In genomic region chr3:101070230-101070795, GRCm38 (mm10) we compare ENCODE assay signal across 9 mouse cellular contexts. TPM values are rescaled to one million over a fixed set of nuclear protein-coding genes. Genes with fewer than 3 reads are reported as not detected.
DNase-seq lines count a peak whose midpoint lies in the region; ATAC-seq lines count a peak whose summit lies in the region.
"Had no signal": no experiment of that assay in that cellular context is flagged by ENCODE, and none has a peak within 500 bp of the region (broad histone marks: within the 10 kb centered on the region; RNA-seq: fewer than 3 reads in every experiment).

No protein-coding gene starts in this region.

- ATAC-seq in kidney, embryonic 16.5 days (ENCODE audit: low FRiP score, low TSS enrichment) = 0 out of 2 replicates have a peak, but pooled peaks have one; percentile 18
- no peak for ATAC-seq in kidney, embryonic 14.5 days (ENCODE audit: low FRiP score, low TSS enrichment)
- peak; percentile 49; the same call in 1 of the 2 replicates for ATAC-seq in forebrain, embryonic 11.5 days (replicated peaks; ENCODE audit: low FRiP score)
- ATAC-seq in frontal cortex, adult (ENCODE audit: low TSS enrichment) = no peak

- no peaks in the 10 kb centered on the region for H3K27me3 ChIP-seq in kidney, embryonic 16.5 days (ENCODE audit: insufficient read depth, low read length)
- H3K27me3 ChIP-seq in kidney, embryonic 14.5 days (ENCODE audit: control insufficient read depth, insufficient read depth, low read length) = no peaks in the 10 kb centered on the region
- no peaks in the 10 kb centered on the region for H3K27me3 ChIP-seq in forebrain, embryonic 11.5 days (ENCODE audit: control insufficient read depth, insufficient read depth, low read length)
- H3K27me3 ChIP-seq: CH12.LX had no signal

- H3K9me3 ChIP-seq in kidney, embryonic 16.5 days (ENCODE audit: low read length) = no peaks in the 10 kb centered on the region
- no peaks in the 10 kb centered on the region for H3K9me3 ChIP-seq in kidney, embryonic 14.5 days (ENCODE audit: control insufficient read depth, low read length)
- no peaks in the 10 kb centered on the region for H3K9me3 ChIP-seq in forebrain, embryonic 11.5 days (ENCODE audit: control insufficient read depth, low read length)

- no peak overlapping the region for H3K27ac ChIP-seq in kidney, embryonic 16.5 days (ENCODE audit: low read length)
- H3K27ac ChIP-seq in kidney, embryonic 14.5 days (ENCODE audit: low read depth, low read length) = no peak overlapping the region
- peak overlapping the region; percentile 92 for H3K27ac ChIP-seq in forebrain, embryonic 11.5 days (ENCODE audit: low read depth, low read length)

- no peak for DNase-seq in forebrain, embryonic 11.5 days (ENCODE audit: low spot score)
- peak; percentile 82 to 83 for DNase-seq in heart, postnatal 10 days
- peak; percentile 74 for DNase-seq in lung, postnatal 25 days (ENCODE audit: low spot score)
- DNase-seq in layer of hippocampus, adult 9-11 months = no peak
- no peak for DNase-seq in layer of hippocampus, adult 11-12 months (ENCODE audit: low spot score)

- no peak overlapping the region for H3K4me2 ChIP-seq in kidney, embryonic 16.5 days (replicated peaks; ENCODE audit: low read depth, low read length)
- H3K4me2 ChIP-seq in kidney, embryonic 14.5 days (replicated peaks; ENCODE audit: low read depth, low read length) = no peak overlapping the region
- H3K4me2 ChIP-seq in forebrain, embryonic 11.5 days (ENCODE audit: low read depth, low read length, severe bottlenecking) = 0 out of 2 replicates have a peak overlapping the region, but pooled peaks have one; percentile 26

- H3K4me1 ChIP-seq in kidney, embryonic 16.5 days (ENCODE audit: insufficient read depth, low read length) = peaks cover 15% of the 10 kb centered on the region; the same call in 1 of the 2 replicates
- peaks cover 8% of the 10 kb centered on the region for H3K4me1 ChIP-seq in kidney, embryonic 14.5 days (ENCODE audit: control insufficient read depth, insufficient read depth, low read length)
- H3K4me1 ChIP-seq in forebrain, embryonic 11.5 days (replicated peaks; ENCODE audit: control insufficient read depth, insufficient read depth, low read length) = peaks cover 34% of the 10 kb centered on the region

- H3K36me3 ChIP-seq in kidney, embryonic 16.5 days (ENCODE audit: insufficient read depth, low read length) = no peaks in the 10 kb centered on the region
- H3K36me3 ChIP-seq in kidney, embryonic 14.5 days (ENCODE audit: control insufficient read depth, insufficient read depth, low read length) = peaks cover 3% of the 10 kb centered on the region; the same call in 1 of the 2 replicates
- H3K36me3 ChIP-seq in forebrain, embryonic 11.5 days (ENCODE audit: control insufficient read depth, insufficient read depth, low read length) = no peaks in the 10 kb centered on the region; the same call in 1 of the 2 replicates

- intact Hi-C loops in heart, postnatal 10 days (cut with DNase I) = loop anchor here (5.0 kb wide), 1 partner anchor 37 kb away; no protein-coding TSS in a partner anchor

- WGBS in kidney, embryonic 16.5 days = 64% methylated on average over 10 of the region's 10 CpGs
- 65% methylated on average over 10 of the region's 10 CpGs for WGBS in kidney, embryonic 14.5 days
- 18% methylated on average over 10 of the region's 10 CpGs for WGBS in forebrain, embryonic 11.5 days

- no peak overlapping the region for H3K4me3 ChIP-seq in kidney, embryonic 16.5 days (ENCODE audit: low read length)
- no peak overlapping the region for H3K4me3 ChIP-seq in kidney, embryonic 14.5 days (ENCODE audit: low read length)
- no peak overlapping the region for H3K4me3 ChIP-seq in forebrain, embryonic 11.5 days (ENCODE audit: low read depth, low read length)

- no peak overlapping the region for H3K9ac ChIP-seq in kidney, embryonic 16.5 days (replicated peaks; ENCODE audit: low read length)
- no peak overlapping the region for H3K9ac ChIP-seq in kidney, embryonic 14.5 days (ENCODE audit: low read depth, low read length)
- peak overlapping the region; percentile 16; the same call in 1 of the 2 replicates for H3K9ac ChIP-seq in forebrain, embryonic 11.5 days (ENCODE audit: low read length)

RNA-seq across cellular contexts. Expression of gene Ptgfrn, which starts 39.8 kb away (rescaled TPM):
- polyA plus RNA-seq in kidney, embryonic 16.5 days (2015; fragmentation: Nextera tagmentation; extraction: Ambion mirVana) = 2.1 and 2.4 TPM in 2 replicates
- polyA plus RNA-seq in kidney, embryonic 14.5 days (2014; fragmentation: Nextera tagmentation; extraction: Ambion mirVana) = 4.4 and 4.7 TPM in 2 replicates
- polyA plus RNA-seq in forebrain, embryonic 11.5 days (2014; fragmentation: Nextera tagmentation; extraction: Ambion mirVana) = 5.1 and 5.3 TPM in 2 replicates
- total RNA-seq in heart, postnatal 10 days (2021) = 10 to 100 TPM; 71.5 to 74.7 TPM
- total RNA-seq: CH12.LX had no signal

RNA-seq across cellular contexts. Expression of gene Cd101, which starts 41.0 kb away (rescaled TPM):
- 0.06 TPM in 1 of 2 replicates, not detected in the other for polyA plus RNA-seq in kidney, embryonic 16.5 days (2015; fragmentation: Nextera tagmentation; extraction: Ambion mirVana)
- polyA plus RNA-seq in kidney, embryonic 14.5 days (2014; fragmentation: Nextera tagmentation; extraction: Ambion mirVana) = not detected in 2 replicates
- polyA plus RNA-seq in forebrain, embryonic 11.5 days (2014; fragmentation: Nextera tagmentation; extraction: Ambion mirVana) = 0.07 TPM in 1 of 2 replicates, not detected in the other
- under 1 TPM; 0.50 to 0.64 TPM for total RNA-seq in heart, postnatal 10 days (2021)
- total RNA-seq: CH12.LX had no signal

Comparison
In these comparisons a context has a peak if more than half of its experiments do, and no peak if none do; other contexts are left out.
1. ATAC-seq: peak in kidney, embryonic 16.5 days (single experiment) and forebrain, embryonic 11.5 days (single experiment); none in kidney, embryonic 14.5 days (single experiment) and frontal cortex, adult (single experiment).
2. DNase-seq: peak in heart, postnatal 10 days (2 of 2) and lung, postnatal 25 days (single experiment); none in forebrain, embryonic 11.5 days (single experiment), layer of hippocampus, adult 9-11 months (single experiment) and layer of hippocampus, adult 11-12 months (single experiment).